Mouse (Mus musculus) testis, adult 2 months (tissue): ENCODE results near the gene Zbtb7a.

Experiments
- CTCF ChIP-seq: fragments of 200-500 bp; IDR thresholded peaks from 2 replicates; pipeline ENCODE4 v1.5.1; 2012; ENCODE audit warnings: low read depth, mild to moderate bottlenecking, inconsistent platforms, low read length, moderate library complexity; ENCODE audit not compliant: control insufficient read depth, insufficient read depth, insufficient replicate concordance
- POLR2A ChIP-seq: fragments of 200-500 bp; IDR thresholded peaks from 2 replicates; pipeline ENCODE4 v1.6.1; 2012; ENCODE audit warnings: low read depth, mild to moderate bottlenecking, inconsistent platforms, low read length, moderate library complexity; ENCODE audit not compliant: control insufficient read depth

GRCm38 (mm10) chr10:81112946-81113345, 22.1 kb upstream of the Zbtb7a start:
- no peak for TF ChIP-seq CTCF
- no peak for TF ChIP-seq POLR2A
